Mouse (Mus musculus): ENCODE results near the gene Atp1b1. TPM values are rescaled to one million over a fixed set of nuclear protein-coding genes. Genes with fewer than 3 reads are reported as not detected.
A peak's percentile ranks its signal among the peaks of the same experiment; 100 is the strongest.

The Atp1b1 gene
- polyA plus RNA-seq, 1 experiment from 2014 or later = 164 TPM

DNA sequence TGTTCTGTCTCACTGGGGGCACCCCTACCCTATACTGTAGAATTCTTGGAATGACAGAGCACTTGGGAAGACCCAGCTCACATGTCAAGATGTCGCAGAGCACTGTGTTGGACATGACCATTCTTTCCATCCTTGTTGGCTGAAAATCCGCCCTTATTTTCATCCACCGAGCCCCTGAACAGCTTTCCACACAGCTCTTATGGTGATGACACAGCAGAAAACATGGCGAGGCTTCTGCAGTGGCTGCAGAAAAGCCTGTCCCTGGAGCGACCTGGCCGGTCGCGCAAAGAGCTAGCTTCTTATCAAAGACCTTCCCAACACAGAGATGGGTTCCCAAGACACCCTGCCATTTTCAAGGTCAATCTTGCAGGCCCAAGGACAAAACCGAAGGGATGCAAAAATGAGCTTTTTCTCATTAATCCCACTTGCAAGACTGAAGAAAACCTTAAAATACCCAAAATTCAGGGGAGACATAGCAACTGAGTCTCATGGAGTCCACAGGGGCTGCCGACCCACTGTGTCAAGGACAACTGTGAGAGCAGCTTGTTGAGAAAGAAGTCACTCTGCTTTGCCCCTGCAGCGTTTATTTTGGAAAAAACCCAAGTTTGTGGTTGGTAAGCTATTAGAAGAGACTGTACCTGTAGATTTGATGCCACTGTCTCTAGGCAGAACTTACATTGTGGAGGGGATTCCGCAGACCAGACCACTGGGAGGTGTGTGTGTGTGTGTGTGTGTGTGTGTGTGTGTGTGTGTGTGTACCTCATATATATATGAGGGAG, 1.2 kb upstream of the Atp1b1 start:
- WGBS = 59% methylated on average over 12 of the region's 12 CpGs

GRCm38 (mm10) chr1:164458621-164459051, 481 bp upstream of the Atp1b1 start:
- peak overlapping the region; percentile 92 for H3K9ac ChIP-seq
- peak overlapping the region; percentile 79 for H3K4me3 ChIP-seq
- H3K9me3 ChIP-seq = no peaks in the 10 kb centered on the region
- peak; percentile 62 for ATAC-seq (ENCODE audit: low read depth)
- H3K4me1 ChIP-seq (replicated peaks) = peaks cover 69% of the 10 kb centered on the region
- H3K27me3 ChIP-seq = peaks cover 14% of the 10 kb centered on the region
- H3K4me2 ChIP-seq = peak overlapping the region; percentile 72
- WGBS = 2% methylated on average over 22 of the region's 22 CpGs
- peak overlapping the region; percentile 95 for H3K27ac ChIP-seq (replicated peaks)
- no peaks in the 10 kb centered on the region for H3K36me3 ChIP-seq

More for the DNA sequence above, 1.2 kb upstream of the Atp1b1 start:
- Histone ChIP-seq H3K4me3 (peak overlapping the region; percentile 79), H3K9ac (peak overlapping the region; percentile 92), H3K36me3 (no peaks in the 10 kb centered on the region), H3K4me2 (peak overlapping the region; percentile 72), H3K27ac (replicated peaks) (peak overlapping the region; percentile 95), H3K9me3 (no peaks in the 10 kb centered on the region), H3K4me1 (replicated peaks) (peaks cover 65% of the 10 kb centered on the region), H3K27me3 (peaks cover 14% of the 10 kb centered on the region)
- no peak; the same call in 1 of the 2 replicates for ATAC-seq (ENCODE audit: low read depth)

DNA sequence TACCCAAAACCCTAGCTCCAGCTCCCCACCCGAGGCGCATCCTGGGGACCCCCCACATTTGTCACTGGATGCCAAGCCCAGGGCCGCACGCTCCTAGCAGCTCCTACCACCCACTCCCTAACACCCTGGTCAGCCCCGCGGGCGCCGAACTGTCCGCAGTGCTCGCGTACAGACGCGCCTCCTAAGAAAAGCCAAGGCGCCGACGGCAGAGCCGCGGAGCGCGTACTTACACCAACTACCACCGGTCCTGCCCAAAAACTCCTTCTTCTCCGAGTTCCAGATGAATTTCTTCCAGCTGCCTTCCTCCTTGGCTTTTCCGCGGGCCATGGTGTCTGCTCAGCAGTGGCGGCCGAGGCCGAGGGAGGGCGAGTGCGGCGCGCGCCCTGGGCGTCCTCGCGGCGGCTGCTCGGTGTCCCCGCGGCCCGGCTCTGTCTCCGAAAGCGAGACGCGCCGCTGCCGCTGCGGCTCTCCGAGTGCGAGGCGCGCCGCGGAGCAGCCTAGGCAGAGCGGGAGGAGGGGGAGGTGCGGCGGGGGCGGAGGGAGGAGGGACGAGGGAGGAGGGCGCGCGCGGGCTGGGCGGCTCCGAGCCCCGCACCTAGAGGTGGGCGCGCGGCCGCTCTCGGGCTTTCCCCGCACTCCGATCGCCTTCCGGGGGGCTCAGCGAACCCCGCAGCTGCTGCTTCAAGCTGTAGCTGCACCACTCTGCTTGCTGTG, 467 bp downstream of the Atp1b1 start:
- H3K27ac ChIP-seq (replicated peaks) = peak overlapping the region; percentile 95
- ATAC-seq (ENCODE audit: low read depth) = peak; percentile 94
- H3K4me2 ChIP-seq = peak overlapping the region; percentile 72
- H3K27me3 ChIP-seq = peaks cover 14% of the 10 kb centered on the region
- no peaks in the 10 kb centered on the region for H3K9me3 ChIP-seq
- under 1% methylated on average over 66 of the region's 76 CpGs for WGBS
- peak overlapping the region; percentile 79 for H3K4me3 ChIP-seq
- peaks cover 9% of the 10 kb centered on the region for H3K36me3 ChIP-seq
- peak overlapping the region; percentile 92 for H3K9ac ChIP-seq
- H3K4me1 ChIP-seq (replicated peaks) = peaks cover 69% of the 10 kb centered on the region

DNA sequence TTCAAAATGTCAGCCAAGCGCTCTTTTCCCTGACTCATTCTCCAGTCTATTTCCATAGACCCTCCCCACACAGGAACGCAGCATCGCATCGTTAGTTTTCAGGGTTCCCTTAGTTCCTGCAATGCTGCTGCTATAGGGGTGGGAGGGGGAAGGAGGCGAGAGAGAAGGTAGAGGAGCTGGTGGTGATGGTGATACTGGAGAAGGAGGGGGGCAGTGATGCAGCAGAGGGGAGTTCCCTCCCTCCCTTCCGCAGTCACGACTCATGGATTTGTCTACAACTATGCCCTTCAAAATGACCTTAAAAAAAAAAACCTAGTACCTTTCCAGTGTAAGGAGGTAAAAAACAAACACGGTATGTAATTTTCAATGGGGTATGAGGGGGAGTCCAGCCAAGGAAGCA, 1.4 kb downstream of the Atp1b1 start:
- Histone ChIP-seq H3K4me1 (replicated peaks) (peaks cover 65% of the 10 kb centered on the region), H3K27ac (replicated peaks) (peak overlapping the region; percentile 95), H3K4me3 (peak overlapping the region; percentile 79), H3K27me3 (peaks cover 14% of the 10 kb centered on the region), H3K4me2 (peak overlapping the region; percentile 72), H3K9ac (peak overlapping the region; percentile 92), H3K36me3 (peaks cover 18% of the 10 kb centered on the region), H3K9me3 (no peaks in the 10 kb centered on the region)
- WGBS = 5% methylated on average over 8 of the region's 8 CpGs
- no peak for ATAC-seq (ENCODE audit: low read depth)

GRCm38 (mm10) chr1:164456065-164456464, 2.1 kb downstream of the Atp1b1 start:
- WGBS = 25% methylated on average over 6 of the region's 6 CpGs
- Histone ChIP-seq H3K4me2 (peak overlapping the region; percentile 72), H3K36me3 (peaks cover 25% of the 10 kb centered on the region), H3K27me3 (peaks cover 13% of the 10 kb centered on the region), H3K27ac (replicated peaks) (peak overlapping the region; percentile 95), H3K4me1 (replicated peaks) (peaks cover 58% of the 10 kb centered on the region), H3K9ac (peak overlapping the region; percentile 92), H3K9me3 (no peaks in the 10 kb centered on the region), H3K4me3 (peak overlapping the region; percentile 79)
- no peak for ATAC-seq (ENCODE audit: low read depth)

GRCm38 (mm10) chr1:164455614-164456013, 2.5 kb downstream of the Atp1b1 start:
- Histone ChIP-seq H3K4me1 (replicated peaks) (peaks cover 54% of the 10 kb centered on the region), H3K9me3 (no peaks in the 10 kb centered on the region), H3K9ac (peak overlapping the region; percentile 92), H3K4me3 (peak overlapping the region; percentile 79), H3K27ac (replicated peaks) (peak overlapping the region; percentile 95), H3K4me2 (peak overlapping the region; percentile 72), H3K36me3 (peaks cover 29% of the 10 kb centered on the region), H3K27me3 (peaks cover 11% of the 10 kb centered on the region)
- 56% methylated on average over 7 of the region's 7 CpGs for WGBS
- no peak for ATAC-seq (ENCODE audit: low read depth)

DNA sequence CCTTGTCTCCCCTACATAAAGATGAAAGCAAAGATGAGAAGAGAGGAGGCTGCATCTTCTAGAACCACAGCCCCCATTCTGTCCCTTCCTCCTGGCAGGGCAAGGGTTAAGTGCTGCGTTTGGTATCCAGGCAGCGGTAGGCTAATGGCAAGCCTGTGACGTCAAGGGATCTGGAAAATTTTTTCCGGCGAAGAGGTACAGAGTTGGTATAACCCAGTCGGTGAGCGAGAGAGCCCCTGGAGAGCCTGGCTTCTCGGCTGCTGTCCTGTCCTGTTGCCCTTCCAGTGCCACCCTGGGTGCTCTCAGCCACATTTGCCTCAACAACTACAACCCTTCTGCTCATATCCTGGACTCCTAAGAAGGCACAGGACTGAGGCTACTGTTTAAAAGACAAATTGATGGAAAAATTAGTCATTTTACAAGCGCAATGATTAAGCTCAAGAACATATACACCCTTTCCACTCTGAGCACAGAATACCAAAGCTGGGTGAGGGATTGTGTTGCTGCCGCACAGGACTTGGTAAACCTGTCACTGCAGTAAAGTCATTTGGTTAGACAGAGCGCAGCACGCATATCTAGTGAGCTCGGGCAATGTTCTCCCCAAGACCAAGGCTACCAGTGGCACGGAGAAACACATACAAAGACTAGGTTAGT, 3.3 kb downstream of the Atp1b1 start:
- Histone ChIP-seq H3K27me3 (peaks cover 7% of the 10 kb centered on the region; the same call in 1 of the 2 replicates), H3K36me3 (peaks cover 31% of the 10 kb centered on the region), H3K9me3 (no peaks in the 10 kb centered on the region), H3K4me1 (replicated peaks) (peaks cover 50% of the 10 kb centered on the region), H3K9ac (peak overlapping the region; percentile 60), H3K27ac (replicated peaks) (peak overlapping the region; percentile 65), H3K4me3 (peak overlapping the region; percentile 79), H3K4me2 (peak overlapping the region; percentile 72)
- 32% methylated on average over 14 of the region's 14 CpGs for WGBS
- ATAC-seq (ENCODE audit: low read depth) = no peak

- H3K4me3 ChIP-seq = peak overlapping the region; percentile 79
- WGBS = 85% methylated on average over 5 of the region's 5 CpGs
Observed at GRCm38 (mm10) chr1:164453739-164454138, 4.4 kb downstream of the Atp1b1 start.

GRCm38 (mm10) chr1:164453146-164453545, 5.0 kb downstream of the Atp1b1 start:
- no peak overlapping the region for H3K27ac ChIP-seq (replicated peaks)
- H3K4me3 ChIP-seq = no peak overlapping the region
- peaks cover 45% of the 10 kb centered on the region for H3K36me3 ChIP-seq
- no peak overlapping the region for H3K4me2 ChIP-seq
- no peaks in the 10 kb centered on the region for H3K27me3 ChIP-seq
- peaks cover 34% of the 10 kb centered on the region for H3K4me1 ChIP-seq (replicated peaks)
- no peak overlapping the region for H3K9ac ChIP-seq
- no peak for ATAC-seq (ENCODE audit: low read depth)
- no peaks in the 10 kb centered on the region for H3K9me3 ChIP-seq
- 90% methylated on average over 8 of the region's 8 CpGs for WGBS

More at GRCm38 (mm10) chr1:164453739-164454138, 4.4 kb downstream of the Atp1b1 start:
- ATAC-seq (ENCODE audit: low read depth) = no peak
- Histone ChIP-seq H3K4me1 (replicated peaks) (peaks cover 38% of the 10 kb centered on the region), H3K27me3 (no peaks in the 10 kb centered on the region), H3K9me3 (no peaks in the 10 kb centered on the region), H3K27ac (replicated peaks) (no peak overlapping the region), H3K9ac (no peak overlapping the region), H3K36me3 (peaks cover 39% of the 10 kb centered on the region), H3K4me2 (peak overlapping the region; percentile 72)

GRCm38 (mm10) chr1:164452580-164452979, 5.6 kb downstream of the Atp1b1 start:
- Histone ChIP-seq H3K4me2 (no peak overlapping the region), H3K9me3 (no peaks in the 10 kb centered on the region), H3K36me3 (peaks cover 51% of the 10 kb centered on the region), H3K9ac (no peak overlapping the region), H3K27ac (replicated peaks) (no peak overlapping the region), H3K4me3 (no peak overlapping the region), H3K4me1 (replicated peaks) (peaks cover 34% of the 10 kb centered on the region), H3K27me3 (no peaks in the 10 kb centered on the region)
- ATAC-seq (ENCODE audit: low read depth) = no peak
- WGBS = 88% methylated on average over 6 of the region's 6 CpGs

GRCm38 (mm10) chr1:164451346-164451745, 6.8 kb downstream of the Atp1b1 start:
- Histone ChIP-seq H3K4me2 (no peak overlapping the region), H3K9ac (no peak overlapping the region), H3K4me1 (replicated peaks) (peaks cover 23% of the 10 kb centered on the region), H3K27ac (replicated peaks) (no peak overlapping the region), H3K36me3 (peaks cover 56% of the 10 kb centered on the region), H3K9me3 (no peaks in the 10 kb centered on the region), H3K27me3 (no peaks in the 10 kb centered on the region), H3K4me3 (no peak overlapping the region)
- 90% methylated on average over 5 of the region's 5 CpGs for WGBS
- ATAC-seq (ENCODE audit: low read depth) = no peak

- 97% methylated on average over 4 of the region's 4 CpGs for WGBS
- no peak overlapping the region for H3K27ac ChIP-seq (replicated peaks)
- H3K4me2 ChIP-seq = no peak overlapping the region
- ATAC-seq (ENCODE audit: low read depth) = no peak
- peaks cover 16% of the 10 kb centered on the region for H3K4me1 ChIP-seq (replicated peaks)
- no peaks in the 10 kb centered on the region for H3K9me3 ChIP-seq
- peaks cover 63% of the 10 kb centered on the region for H3K36me3 ChIP-seq
- H3K4me3 ChIP-seq = no peak overlapping the region
- H3K27me3 ChIP-seq = no peaks in the 10 kb centered on the region
- H3K9ac ChIP-seq = no peak overlapping the region
Observed at GRCm38 (mm10) chr1:164450644-164451043, 7.5 kb downstream of the Atp1b1 start.
